Mouse (Mus musculus): ENCODE data around the gene Jchain.
A peak's percentile ranks its signal among the peaks of the same experiment; 100 is the strongest.

Jchain gene

DNA sequence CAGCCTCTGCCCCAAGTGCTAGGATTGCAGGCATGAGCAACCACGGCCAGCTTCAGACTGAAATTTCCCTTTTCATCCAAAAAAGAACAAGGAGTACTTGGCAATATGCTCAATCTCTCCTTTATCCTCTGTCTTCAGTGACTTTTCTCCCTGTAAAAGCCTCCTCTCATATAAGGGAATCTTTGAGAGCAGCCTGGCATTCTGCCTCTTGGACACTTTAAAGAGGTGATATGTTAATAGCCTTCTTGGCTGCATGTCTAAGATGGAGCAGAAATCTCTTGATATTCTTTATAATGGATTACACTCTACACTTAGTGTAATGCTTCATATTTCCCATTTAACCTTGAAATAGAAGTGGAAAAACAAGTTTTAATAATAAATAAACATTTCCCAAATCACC lies 3.2 kb upstream of the Jchain start:
- no peak for DNase-seq (ENCODE audit: low spot score in 2 of 2)

DNA sequence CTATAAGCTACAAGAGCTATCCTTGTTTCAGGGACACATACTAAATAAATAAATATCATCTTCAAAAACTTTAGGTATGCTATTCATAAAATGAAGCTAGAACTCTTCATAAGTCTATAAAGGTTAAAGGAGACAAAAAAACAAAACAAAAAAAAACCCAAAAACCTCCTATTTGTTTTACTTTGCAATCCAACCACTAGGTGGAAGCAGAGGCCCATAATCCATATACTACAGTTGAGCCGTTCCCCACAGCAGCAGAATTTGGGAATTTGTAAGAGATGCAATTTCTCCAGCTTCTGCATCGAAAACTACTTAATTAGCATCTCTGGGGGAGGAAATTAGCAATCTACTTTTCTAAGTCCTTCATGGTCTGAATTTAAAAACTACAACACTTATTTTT lies 8.5 kb downstream of the Jchain start:
- peak in 1 of 2 experiments; percentile 13 for DNase-seq (ENCODE audit: low spot score in 2 of 2)

DNA sequence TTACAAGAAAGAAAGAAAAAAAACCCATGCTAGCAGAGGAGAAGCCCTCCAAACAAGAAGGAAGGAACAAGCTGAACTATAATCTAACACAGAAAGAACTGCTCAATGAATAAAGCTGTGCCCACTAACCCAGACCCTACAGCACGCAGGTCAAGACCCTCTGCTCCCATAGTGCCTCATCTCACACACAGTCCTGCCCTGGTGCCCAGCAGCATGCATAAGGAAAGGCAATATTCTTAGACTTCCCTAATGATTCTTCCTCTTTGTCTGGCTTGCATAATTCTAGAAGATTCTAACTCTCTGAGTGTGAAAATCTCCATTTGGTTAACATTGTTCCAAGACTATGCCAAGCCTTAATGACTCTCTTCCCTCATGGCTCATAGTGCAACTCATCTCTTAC lies 18.7 kb downstream of the Jchain start:
- DNase-seq (ENCODE audit: low spot score in 2 of 2): no peak

DNA sequence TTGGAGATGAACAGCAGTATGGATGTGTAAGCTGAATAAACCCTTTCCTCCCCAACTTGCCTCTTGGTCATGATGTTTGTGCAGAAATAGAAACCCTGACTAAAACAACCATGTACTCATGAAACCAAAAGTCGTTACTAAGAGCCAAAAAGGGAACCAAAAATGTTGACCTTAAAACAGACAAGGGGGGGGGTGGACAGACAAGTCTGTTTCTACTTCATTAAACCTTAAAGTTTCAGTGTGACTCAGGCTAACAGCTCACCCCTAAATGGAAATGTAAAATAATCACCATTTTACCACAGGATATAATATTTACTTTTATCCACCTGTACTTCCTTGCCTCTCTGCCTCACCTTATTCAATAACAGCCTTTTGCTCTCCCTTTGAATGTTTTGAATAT lies 19.1 kb downstream of the Jchain start:
- no peak for DNase-seq (ENCODE audit: low spot score in 2 of 2)

DNA sequence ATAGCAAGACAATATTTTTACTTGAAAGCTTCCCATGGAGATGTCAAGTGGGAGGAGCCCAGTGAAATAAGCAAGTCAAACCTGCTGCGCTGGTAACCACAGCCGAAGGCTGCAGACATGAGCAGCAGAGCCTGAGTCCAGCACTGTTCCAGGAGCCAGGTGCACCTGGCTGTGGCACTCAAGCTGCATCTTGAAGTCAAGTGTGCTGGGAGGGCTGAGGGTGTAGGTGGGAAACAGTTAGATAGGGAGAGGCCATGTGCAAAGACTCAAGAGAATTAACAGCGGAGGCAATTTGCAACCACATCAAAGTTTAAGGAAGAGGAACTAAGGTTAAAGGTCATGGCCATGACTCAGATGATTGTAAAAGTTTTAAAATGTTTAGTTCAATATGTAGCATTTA lies 27.9 kb downstream of the Jchain start:
- no peak for DNase-seq (ENCODE audit: low spot score in 2 of 2)

DNA sequence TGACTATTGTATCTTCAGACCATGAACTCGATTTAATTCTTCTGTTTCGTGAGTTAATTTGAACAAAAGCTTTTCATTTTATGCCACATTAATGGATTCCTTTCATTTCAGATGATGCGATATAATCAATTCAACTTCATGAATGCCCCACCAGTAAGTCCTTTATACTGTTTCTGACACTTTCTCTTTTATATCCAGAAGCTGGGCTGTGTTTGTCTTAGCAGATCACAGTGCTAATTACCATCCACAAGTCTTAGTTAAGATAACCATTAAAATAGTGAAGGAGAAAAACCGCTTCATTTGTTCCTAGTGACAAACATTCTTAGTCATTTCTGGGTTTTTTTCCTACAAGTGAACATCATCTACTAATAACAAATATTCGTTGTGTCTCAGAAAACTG lies 36.6 kb downstream of the Jchain start:
- DNase-seq (ENCODE audit: low spot score in 2 of 2): no peak

DNA sequence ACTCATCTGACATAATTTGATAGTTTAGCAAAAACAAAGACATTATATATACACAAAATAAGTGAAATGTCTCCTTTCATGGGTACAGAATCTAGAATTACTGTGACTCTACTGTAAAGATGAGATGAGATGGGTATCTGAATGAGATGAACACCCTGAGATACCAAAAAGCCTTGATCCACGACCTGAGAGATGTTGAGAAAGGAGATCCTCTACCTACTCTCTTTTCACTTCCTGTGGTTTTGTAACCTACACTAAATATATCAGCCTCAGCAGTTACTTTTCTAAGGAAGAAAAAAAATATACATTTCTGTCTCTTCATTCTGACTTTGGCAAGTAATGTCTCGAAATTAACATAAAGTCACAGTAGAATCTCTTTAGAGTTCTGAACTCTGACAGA lies 38.7 kb downstream of the Jchain start:
- no peak for DNase-seq (ENCODE audit: low spot score in 2 of 2)

DNA sequence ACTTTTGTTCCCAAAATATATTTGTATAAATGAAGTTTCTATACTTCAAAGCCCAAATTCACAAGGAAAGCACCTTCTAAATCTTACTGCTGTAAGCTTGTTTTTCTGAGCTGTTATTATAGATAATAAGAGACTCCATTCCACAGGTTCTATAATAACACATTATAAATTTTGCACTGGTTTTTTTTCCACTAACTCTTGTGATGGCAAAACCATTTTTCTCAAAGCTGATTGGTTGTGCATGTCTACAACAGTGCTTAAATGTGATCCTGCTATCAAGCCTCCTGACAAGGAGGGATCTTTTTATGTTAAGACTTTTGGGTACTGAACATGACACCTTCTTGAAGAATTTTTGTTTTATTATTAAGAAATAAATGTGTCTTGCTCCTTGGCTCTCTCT lies 40.0 kb downstream of the Jchain start, which contains the start of gene Enam:
Enam (plus strand) TSS at position 301 of the 400 bp plus-strand sequence.
- DNase-seq (ENCODE audit: low spot score in 2 of 2): no peak

Measured in frontal cortex, postnatal 36 days (tissue).